Mouse (Mus musculus) olfactory bulb, adult 2 months (tissue): ENCODE data around the gene Bnc1.

Source experiments
- CTCF ChIP-seq: fragments of 200-500 bp; IDR thresholded peaks from 2 replicates; pipeline ENCODE4 v1.5.1; 2012; ENCODE audit warnings: low read depth, mild to moderate bottlenecking, low read length, moderate library complexity; ENCODE audit not compliant: insufficient read depth
- POLR2A ChIP-seq: fragments of 200-500 bp; IDR thresholded peaks from 2 replicates; pipeline ENCODE4 v1.6.1; 2012; ENCODE audit warnings: mild to moderate bottlenecking, low read depth, low read length, moderate library complexity; ENCODE audit not compliant: insufficient read depth

GRCm38 (mm10) chr7:81966195-81966594, 25.9 kb downstream of the Bnc1 start:
- TF ChIP-seq POLR2A = no peak
- no peak for TF ChIP-seq CTCF
